Mouse (Mus musculus): Measurements from ENCODE around the gene Cd52. TPM values are rescaled to one million over a fixed set of nuclear protein-coding genes. Genes with fewer than 3 reads are reported as not detected.
"Not testable (repeated sequence)": the region's sequence is repeated elsewhere in the genome, so short reads cannot be mapped to it uniquely, and the experiment has no call there.

Gene Cd52
- polyA plus RNA-seq (2016; fragmentation: Nextera tagmentation; extraction: Ambion mirVana), result 2.4 and 3.9 TPM in 2 replicates

DNA sequence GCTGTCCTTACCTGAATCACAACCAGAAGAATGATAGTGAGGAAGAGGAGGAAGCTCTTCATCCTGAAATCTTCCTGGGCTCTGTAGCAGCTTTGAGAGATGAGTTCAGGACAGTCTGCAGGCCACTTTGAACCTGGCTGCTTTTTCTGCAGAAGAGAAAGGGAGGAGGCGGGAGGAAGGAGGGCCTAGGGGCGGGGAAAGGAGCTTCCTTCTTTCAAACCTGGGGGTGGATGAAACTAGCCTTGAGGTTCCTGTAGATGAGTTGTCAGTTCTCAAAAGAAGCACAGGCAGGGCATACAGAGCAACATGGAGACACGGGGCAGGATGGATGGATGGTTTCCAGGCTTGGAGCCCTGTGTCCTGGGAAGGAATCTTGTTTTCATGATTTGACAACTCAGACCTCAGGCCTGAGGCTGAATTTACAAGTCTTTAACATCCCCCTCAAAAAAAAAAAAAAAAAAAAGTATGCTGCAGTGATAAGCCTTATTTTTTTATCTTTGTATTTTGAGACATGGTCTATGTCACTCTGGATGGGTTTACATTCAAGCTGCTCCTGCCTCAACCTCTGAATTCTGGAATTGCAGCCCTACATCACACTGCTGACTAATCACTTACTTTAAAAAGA is at the start of gene Cd52:
Cd52 (minus strand) TSS at position 160 of the 625 bp plus-strand sequence.
- 67% methylated on average over 3 of the region's 3 CpGs for WGBS
- no peak within 1 kb of the TSS for H3K4me3 ChIP-seq
- H3K27me3 ChIP-seq (ENCODE audit: low read depth, poor library complexity, severe bottlenecking), result no peaks in the 10 kb centered on the region
- H3K27ac ChIP-seq, result no peak within 1 kb of the TSS
- no peak for DNase-seq (ENCODE audit: low spot score)
- H3K9me3 ChIP-seq (replicated peaks), result no peaks in the 10 kb centered on the region
- H3K4me1 ChIP-seq, result peaks cover 10% of the 10 kb centered on the region
- no peaks in the 10 kb centered on the region for H3K36me3 ChIP-seq

GRCm38 (mm10) chr4:134144297-134144696 is 49.4 kb upstream of the Cd52 start:
- H3K9me3 ChIP-seq (replicated peaks); DNase-seq (ENCODE audit: low spot score); H3K27ac ChIP-seq; H3K4me3 ChIP-seq; H3K27me3 ChIP-seq (ENCODE audit: low read depth, poor library complexity, severe bottlenecking); H3K4me1 ChIP-seq: not testable (repeated sequence)
- WGBS, result 92% methylated on average over 5 of the region's 5 CpGs
- H3K36me3 ChIP-seq, result peaks cover 64% of the 10 kb centered on the region

GRCm38 (mm10) chr4:134138857-134139256 is 44.0 kb upstream of the Cd52 start:
- Histone ChIP-seq H3K27me3 (ENCODE audit: low read depth, poor library complexity, severe bottlenecking) (no peaks in the 10 kb centered on the region), H3K27ac (no peak overlapping the region), H3K36me3 (peaks cover 36% of the 10 kb centered on the region), H3K9me3 (replicated peaks) (no peaks in the 10 kb centered on the region), H3K4me1 (peaks cover 24% of the 10 kb centered on the region), H3K4me3 (no peak overlapping the region)
- no peak for DNase-seq (ENCODE audit: low spot score)
- WGBS, result 83% methylated on average over 2 of the region's 2 CpGs

DNA sequence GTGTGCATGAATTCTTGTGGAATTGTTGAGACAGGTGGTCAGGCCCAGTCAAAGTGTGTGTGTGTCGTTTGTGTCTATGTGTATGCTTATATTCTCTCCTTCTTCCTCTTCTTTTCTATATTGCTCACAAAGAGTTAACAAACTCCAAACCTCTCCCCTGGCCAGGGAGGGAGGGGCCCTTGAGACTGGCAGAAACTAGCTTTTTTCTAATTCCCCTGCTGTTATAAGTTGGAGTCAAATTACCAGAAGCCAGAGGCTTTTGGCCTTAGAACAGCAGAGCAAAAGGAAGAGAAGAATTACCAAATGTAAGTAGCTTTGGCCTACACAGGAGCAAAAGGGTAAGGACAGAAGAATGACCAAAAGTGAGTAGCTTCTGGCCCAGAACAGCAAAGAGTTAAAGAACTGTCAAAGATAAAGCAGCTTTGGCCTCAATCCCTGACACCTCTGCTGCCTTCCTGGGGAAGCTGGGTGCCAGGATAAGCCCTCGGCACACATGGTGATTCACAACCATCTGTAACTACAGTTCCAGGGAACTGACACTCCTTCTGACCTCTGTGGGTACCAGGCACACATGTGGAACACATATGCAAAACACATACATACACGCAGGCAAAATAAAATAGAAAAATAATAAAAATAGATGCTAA is 41.5 kb upstream of the Cd52 start:
- Histone ChIP-seq H3K9me3 (replicated peaks) (no peaks in the 10 kb centered on the region), H3K4me1 (peaks cover 24% of the 10 kb centered on the region), H3K27ac (peak overlapping the region; percentile 78), H3K4me3 (peak overlapping the region; percentile 24; the same call in 1 of the 2 replicates), H3K27me3 (ENCODE audit: low read depth, poor library complexity, severe bottlenecking) (no peaks in the 10 kb centered on the region), H3K36me3 (peaks cover 41% of the 10 kb centered on the region)
- 36% methylated on average over 3 of the region's 3 CpGs for WGBS
- no peak for DNase-seq (ENCODE audit: low spot score)

DNA sequence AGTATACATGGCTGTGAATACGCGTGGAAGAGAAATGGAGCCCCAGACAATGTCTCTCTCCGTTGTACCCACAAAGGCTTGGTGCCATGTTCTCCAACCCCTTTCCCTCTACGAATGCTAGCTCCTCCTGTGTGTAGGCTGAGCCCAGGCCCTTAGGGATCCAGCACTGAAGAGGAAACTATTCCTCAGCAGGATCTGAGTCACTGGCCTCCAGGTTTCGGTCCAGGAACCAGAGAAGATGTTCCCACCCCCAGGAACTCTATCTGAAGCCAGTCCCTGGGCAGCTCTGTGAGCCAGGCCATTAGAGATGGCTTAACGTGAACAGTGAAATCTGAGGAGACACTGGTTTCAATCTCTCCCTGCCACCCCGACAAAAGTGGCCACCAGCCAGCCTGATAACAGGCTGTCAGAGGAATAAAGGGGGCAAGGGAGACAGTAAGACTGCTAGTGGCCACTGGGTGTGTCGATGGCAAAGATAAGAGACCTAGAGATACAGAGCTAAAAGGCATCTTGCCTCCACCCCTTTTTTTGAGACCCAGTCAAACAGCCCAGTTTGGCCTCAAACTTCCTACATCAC is 37.7 kb upstream of the Cd52 start:
- no peak for DNase-seq (ENCODE audit: low spot score)
- WGBS, result 71% methylated on average over 8 of the region's 8 CpGs
- Histone ChIP-seq H3K27me3 (ENCODE audit: low read depth, poor library complexity, severe bottlenecking) (no peaks in the 10 kb centered on the region), H3K9me3 (replicated peaks) (no peaks in the 10 kb centered on the region), H3K4me3 (no peak overlapping the region), H3K27ac (no peak overlapping the region), H3K4me1 (peaks cover 52% of the 10 kb centered on the region), H3K36me3 (peaks cover 38% of the 10 kb centered on the region)

GRCm38 (mm10) chr4:134132117-134132516 is 37.2 kb upstream of the Cd52 start:
- Histone ChIP-seq H3K4me1 (peaks cover 52% of the 10 kb centered on the region), H3K27ac (no peak overlapping the region), H3K36me3 (peaks cover 34% of the 10 kb centered on the region), H3K27me3 (ENCODE audit: low read depth, poor library complexity, severe bottlenecking) (no peaks in the 10 kb centered on the region), H3K4me3 (no peak overlapping the region), H3K9me3 (replicated peaks) (no peaks in the 10 kb centered on the region)
- DNase-seq (ENCODE audit: low spot score), result no peak
- WGBS, result 87% methylated on average over 3 of the region's 3 CpGs

- H3K9me3 ChIP-seq (replicated peaks), result no peaks in the 10 kb centered on the region
- DNase-seq (ENCODE audit: low spot score), result peak; percentile 31
- H3K4me3 ChIP-seq, result peak overlapping the region; percentile 87
- peaks cover 41% of the 10 kb centered on the region for H3K4me1 ChIP-seq
- H3K27ac ChIP-seq, result peak overlapping the region; percentile 90
- WGBS, result 38% methylated on average over 6 of the region's 6 CpGs
- H3K36me3 ChIP-seq, result peaks cover 43% of the 10 kb centered on the region
- no peaks in the 10 kb centered on the region for H3K27me3 ChIP-seq (ENCODE audit: low read depth, poor library complexity, severe bottlenecking)
These were observed 34.6 kb upstream of the Cd52 start for GRCm38 (mm10) chr4:134129482-134129881.

GRCm38 (mm10) chr4:134128983-134129362 is 34.1 kb upstream of the Cd52 start:
- Histone ChIP-seq H3K4me1 (peaks cover 46% of the 10 kb centered on the region), H3K27me3 (ENCODE audit: low read depth, poor library complexity, severe bottlenecking) (no peaks in the 10 kb centered on the region), H3K36me3 (peaks cover 42% of the 10 kb centered on the region), H3K9me3 (replicated peaks) (no peaks in the 10 kb centered on the region), H3K4me3 (peak overlapping the region; percentile 87), H3K27ac (peak overlapping the region; percentile 90)
- WGBS, result 5% methylated on average over 14 of the region's 14 CpGs
- DNase-seq (ENCODE audit: low spot score), result no peak

DNA sequence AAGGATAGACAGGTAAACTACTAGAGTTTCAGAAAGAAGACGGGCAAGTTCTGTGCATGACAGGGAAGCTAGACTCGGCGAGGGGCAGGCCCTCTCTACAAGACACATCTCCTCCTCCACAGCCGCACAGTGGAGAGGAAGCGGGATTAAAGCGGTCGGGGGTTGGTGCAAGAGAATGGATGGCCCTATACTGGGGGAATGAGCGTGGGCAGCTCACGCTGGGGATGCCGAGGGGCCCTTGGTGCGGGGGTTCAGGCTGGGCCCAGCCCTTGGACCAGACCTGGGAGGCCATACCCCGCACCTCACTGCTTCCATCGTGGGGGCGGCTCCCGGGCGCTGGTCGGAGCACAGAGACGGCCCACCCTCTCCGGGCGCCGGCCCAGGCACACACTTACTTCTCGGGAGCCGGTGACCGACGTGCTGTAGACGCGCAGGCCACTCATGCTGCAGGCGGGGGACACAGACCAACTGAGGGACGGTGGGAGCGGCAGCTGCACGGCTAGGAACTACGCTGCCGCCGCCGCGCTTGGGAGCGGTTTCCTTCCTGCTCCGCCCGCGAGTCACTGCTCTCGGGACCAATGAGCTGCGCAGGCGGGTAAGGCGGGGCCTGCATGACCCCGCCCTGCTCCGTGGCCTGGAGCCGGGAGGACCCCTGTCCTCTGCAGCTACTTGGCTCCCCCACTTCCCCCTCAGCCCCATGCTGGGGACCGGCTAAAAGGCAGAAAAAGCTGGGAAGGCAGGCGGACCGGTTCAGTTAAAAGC is 33.5 kb upstream of the Cd52 start, which contains the start of gene Sh3bgrl3:
Sh3bgrl3 (minus strand) TSS at position 569 of the 762 bp plus-strand sequence.
- H3K4me1 ChIP-seq, result peaks cover 51% of the 10 kb centered on the region
- no peaks in the 10 kb centered on the region for H3K9me3 ChIP-seq (replicated peaks)
- peak; percentile 89 for DNase-seq (ENCODE audit: low spot score)
- H3K27me3 ChIP-seq (ENCODE audit: low read depth, poor library complexity, severe bottlenecking), result no peaks in the 10 kb centered on the region
- peak within 1 kb of the TSS; percentile 90 for H3K27ac ChIP-seq
- under 1% methylated on average over 50 of the region's 50 CpGs for WGBS
- peak within 1 kb of the TSS; percentile 87 for H3K4me3 ChIP-seq
- peaks cover 37% of the 10 kb centered on the region for H3K36me3 ChIP-seq

GRCm38 (mm10) chr4:134127793-134128192 is 32.9 kb upstream of the Cd52 start:
- Histone ChIP-seq H3K27me3 (ENCODE audit: low read depth, poor library complexity, severe bottlenecking) (no peaks in the 10 kb centered on the region), H3K27ac (peak overlapping the region; percentile 90), H3K9me3 (replicated peaks) (no peaks in the 10 kb centered on the region), H3K36me3 (peaks cover 33% of the 10 kb centered on the region), H3K4me1 (peaks cover 51% of the 10 kb centered on the region), H3K4me3 (peak overlapping the region; percentile 87)
- 69% methylated on average over 8 of the region's 8 CpGs for WGBS
- no peak for DNase-seq (ENCODE audit: low spot score)

GRCm38 (mm10) chr4:134127121-134127455 is 32.2 kb upstream of the Cd52 start:
- Histone ChIP-seq H3K9me3 (replicated peaks) (no peaks in the 10 kb centered on the region), H3K4me1 (peaks cover 56% of the 10 kb centered on the region), H3K27ac (no peak overlapping the region), H3K4me3 (peak overlapping the region; percentile 87), H3K27me3 (ENCODE audit: low read depth, poor library complexity, severe bottlenecking) (no peaks in the 10 kb centered on the region), H3K36me3 (peaks cover 27% of the 10 kb centered on the region)
- 90% methylated on average over 7 of the region's 7 CpGs for WGBS
- no peak for DNase-seq (ENCODE audit: low spot score)

DNA sequence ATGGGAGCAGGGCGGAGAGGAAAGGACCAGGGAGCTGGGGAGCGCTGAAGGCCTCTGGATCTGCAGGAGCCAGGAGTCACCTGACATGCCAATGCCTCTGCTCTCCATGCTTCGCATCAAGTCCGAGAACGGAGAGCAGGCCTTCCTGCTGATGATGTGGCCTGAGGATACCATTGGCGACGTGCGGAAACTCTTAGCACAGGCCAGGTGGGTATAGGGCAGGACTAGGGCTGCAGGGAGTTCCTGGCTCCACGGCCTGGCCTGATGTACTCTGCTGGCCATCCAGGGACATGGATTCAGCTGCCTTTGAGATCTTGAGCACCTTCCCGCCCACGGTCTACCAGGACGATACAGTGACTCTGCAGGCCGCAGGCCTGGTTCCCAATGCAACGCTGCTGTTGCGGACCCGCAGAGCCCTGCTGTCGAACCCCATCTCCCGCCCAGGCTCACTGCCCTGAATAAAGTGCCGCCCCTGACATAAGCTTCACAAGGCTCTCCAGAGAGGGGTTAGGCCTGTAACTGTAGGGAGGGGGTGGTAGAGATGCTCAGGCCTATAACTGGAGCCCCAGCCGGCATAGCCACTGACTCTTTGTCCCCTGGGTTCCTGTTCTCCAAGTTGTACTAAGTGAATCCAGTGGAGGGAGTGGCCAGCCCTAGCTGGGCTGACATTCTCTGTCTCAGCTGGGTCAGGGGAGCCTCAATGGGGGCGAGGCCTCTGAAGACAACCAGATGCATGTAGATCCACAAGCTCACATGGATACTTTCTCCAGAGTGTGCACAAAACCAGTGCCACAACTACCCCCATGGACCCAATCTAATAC is 31.6 kb upstream of the Cd52 start:
- 85% methylated on average over 21 of the region's 21 CpGs for WGBS
- Histone ChIP-seq H3K9me3 (replicated peaks) (no peaks in the 10 kb centered on the region), H3K27me3 (ENCODE audit: low read depth, poor library complexity, severe bottlenecking) (no peaks in the 10 kb centered on the region), H3K4me3 (no peak overlapping the region), H3K4me1 (peaks cover 61% of the 10 kb centered on the region), H3K27ac (no peak overlapping the region), H3K36me3 (peaks cover 24% of the 10 kb centered on the region)
- no peak for DNase-seq (ENCODE audit: low spot score)

Data from limb, embryonic 10.5 days (tissue).